Mouse (Mus musculus) midbrain, embryonic 13.5 days (tissue): ENCODE measurements around the gene Utp4. TPM values are rescaled to one million over a fixed set of nuclear protein-coding genes. Genes with fewer than 3 reads are reported as not detected.

ENCODE experiments used
- ATAC-seq: fragments of 200-750 bp; cut with Nextera tagmentation; 2 replicates; pipeline ENCODE4 v1.8.0; 2017; ENCODE audit warnings: mild to moderate bottlenecking, moderate TSS enrichment, moderate library complexity
- H3K27ac ChIP-seq: fragments of 300-500 bp; sonication (generic); 2 replicates; pipeline ENCODE4 v1.5.1; 2015; ENCODE audit warnings: inconsistent platforms, mild to moderate bottlenecking, moderate library complexity
- H3K27me3 ChIP-seq: fragments of 300-500 bp; sonication (generic); 2 replicates; pipeline ENCODE4 v1.6.1; 2015; ENCODE audit warnings: mild to moderate bottlenecking, inconsistent platforms
- H3K36me3 ChIP-seq: fragments of 300-500 bp; sonication (generic); 2 replicates; pipeline ENCODE4 v1.6.1; 2015; ENCODE audit warnings: mild to moderate bottlenecking, inconsistent platforms
- H3K4me1 ChIP-seq: fragments of 300-500 bp; sonication (generic); replicated peaks from 2 replicates; pipeline ENCODE4 v1.6.1; 2015; ENCODE audit warnings: inconsistent platforms
- H3K4me2 ChIP-seq: fragments of 300-500 bp; sonication (generic); replicated peaks from 2 replicates; pipeline ENCODE4 v1.6.1; 2015; ENCODE audit warnings: moderate library complexity, mild to moderate bottlenecking, inconsistent platforms
- H3K4me3 ChIP-seq: fragments of 300-500 bp; sonication (generic); replicated peaks from 2 replicates; pipeline ENCODE4 v1.5.1; 2015; ENCODE audit warnings: mild to moderate bottlenecking, inconsistent platforms
- H3K9ac ChIP-seq: fragments of 300-500 bp; sonication (generic); replicated peaks from 2 replicates; pipeline ENCODE4 v1.6.1; 2015; ENCODE audit warnings: mild to moderate bottlenecking, inconsistent platforms
- H3K9me3 ChIP-seq: fragments of 300-500 bp; sonication (generic); 2 replicates; pipeline ENCODE4 v1.6.1; 2016; ENCODE audit warnings: mild to moderate bottlenecking, inconsistent platforms
- WGBS: fragments of 180-500 bp; shearing (Covaris S2); methylation state at CpG from one replicate; pipeline ENCODE4 v1.1.7; 2015; 5-methylcytosine and 5-hydroxymethylcytosine counted together
- polyA plus RNA-seq: library from polyadenylated mRNA; unstranded; fragments of >200 nt; fragmentation: Nextera tagmentation; extraction: Ambion mirVana; gene quantifications from 2 replicates; pipeline ENCODE4 v1.2.1, GENCODE M21; 2015

Utp4 gene
- polyA plus RNA-seq, 1 experiment from 2014 or later = 44.9 TPM

- Histone ChIP-seq H3K4me3 (no peak overlapping the region), H3K4me2 (no peak overlapping the region), H3K27me3 (peaks cover 24% of the 10 kb centered on the region), H3K9ac (no peak overlapping the region), H3K36me3 (no peaks in the 10 kb centered on the region), H3K27ac (no peak overlapping the region), H3K4me1 (peaks cover 30% of the 10 kb centered on the region), H3K9me3 (no peaks in the 10 kb centered on the region; the same call in 1 of the 2 replicates)
- no peak for ATAC-seq
- WGBS = 75% methylated on average over 4 of the region's 4 CpGs
Observed at GRCm38 (mm10) chr8:106933506-106934143, 40.2 kb downstream of the Utp4 start.

- no peak for ATAC-seq
- Histone ChIP-seq H3K9me3 (no peaks in the 10 kb centered on the region; the same call in 1 of the 2 replicates), H3K4me2 (no peak overlapping the region), H3K9ac (no peak overlapping the region), H3K27me3 (peaks cover 24% of the 10 kb centered on the region), H3K36me3 (no peaks in the 10 kb centered on the region), H3K27ac (no peak overlapping the region), H3K4me3 (no peak overlapping the region), H3K4me1 (peaks cover 30% of the 10 kb centered on the region)
- WGBS = 76% methylated on average over 16 of the region's 16 CpGs
Observed at GRCm38 (mm10) chr8:106934226-106934977, 41.0 kb downstream of the Utp4 start.

GRCm38 (mm10) chr8:106935324-106935869, 42.0 kb downstream of the Utp4 start, which contains the start of gene Sntb2:
Sntb2 (plus strand) TSS chr8:106935750.
- H3K27ac ChIP-seq = peak within 1 kb of the TSS; percentile 91
- H3K9ac ChIP-seq = peak within 1 kb of the TSS; percentile 89
- peak within 1 kb of the TSS; percentile 76 for H3K4me2 ChIP-seq
- no peaks in the 10 kb centered on the region for H3K36me3 ChIP-seq
- peak within 1 kb of the TSS; percentile 79 for H3K4me3 ChIP-seq
- peaks cover 30% of the 10 kb centered on the region for H3K4me1 ChIP-seq
- WGBS = 1% methylated on average over 41 of the region's 41 CpGs
- ATAC-seq = peak; percentile 91
- peaks cover 24% of the 10 kb centered on the region for H3K27me3 ChIP-seq
- no peaks in the 10 kb centered on the region for H3K9me3 ChIP-seq

- H3K9me3 ChIP-seq = no peaks in the 10 kb centered on the region
- H3K4me3 ChIP-seq = peak overlapping the region; percentile 79
- H3K27me3 ChIP-seq = peaks cover 24% of the 10 kb centered on the region
- peak overlapping the region; percentile 91 for H3K27ac ChIP-seq
- peaks cover 30% of the 10 kb centered on the region for H3K4me1 ChIP-seq
- peak overlapping the region; percentile 76 for H3K4me2 ChIP-seq
- peak; percentile 83 for ATAC-seq
- H3K36me3 ChIP-seq = no peaks in the 10 kb centered on the region
- H3K9ac ChIP-seq = peak overlapping the region; percentile 89
- under 1% methylated on average over 75 of the region's 76 CpGs for WGBS
Observed at GRCm38 (mm10) chr8:106935899-106936477, 42.6 kb downstream of the Utp4 start.

- Histone ChIP-seq H3K27ac (peak overlapping the region; percentile 91), H3K27me3 (peaks cover 21% of the 10 kb centered on the region), H3K36me3 (no peaks in the 10 kb centered on the region), H3K4me2 (peak overlapping the region; percentile 76), H3K4me1 (peaks cover 30% of the 10 kb centered on the region), H3K9me3 (no peaks in the 10 kb centered on the region), H3K9ac (peak overlapping the region; percentile 89), H3K4me3 (peak overlapping the region; percentile 79)
- under 1% methylated on average over 26 of the region's 26 CpGs for WGBS
- ATAC-seq = no peak
Observed at GRCm38 (mm10) chr8:106936478-106937051, 43.1 kb downstream of the Utp4 start.

- H3K27ac ChIP-seq = 0 out of 2 replicates have a peak overlapping the region, but pooled peaks have one; percentile 91
- peak overlapping the region; percentile 79 for H3K4me3 ChIP-seq
- ATAC-seq = no peak
- H3K9ac ChIP-seq = peak overlapping the region; percentile 89
- peak overlapping the region; percentile 76 for H3K4me2 ChIP-seq
- peaks cover 29% of the 10 kb centered on the region for H3K4me1 ChIP-seq
- WGBS = 47% methylated on average over 14 of the region's 14 CpGs
- no peaks in the 10 kb centered on the region for H3K36me3 ChIP-seq
- no peaks in the 10 kb centered on the region for H3K9me3 ChIP-seq
- peaks cover 16% of the 10 kb centered on the region for H3K27me3 ChIP-seq
Observed at GRCm38 (mm10) chr8:106937081-106937800, 43.8 kb downstream of the Utp4 start.

GRCm38 (mm10) chr8:106941806-106942205, 48.4 kb downstream of the Utp4 start:
- Histone ChIP-seq H3K4me3 (no peak overlapping the region), H3K4me2 (no peak overlapping the region), H3K4me1 (peaks cover 18% of the 10 kb centered on the region), H3K9me3 (no peaks in the 10 kb centered on the region), H3K27me3 (0 out of 2 replicates have a peak, but pooled peaks cover 3% of the 10 kb centered on the region), H3K9ac (no peak overlapping the region), H3K36me3 (no peaks in the 10 kb centered on the region), H3K27ac (no peak overlapping the region)
- no peak for ATAC-seq
- 91% methylated on average over 3 of the region's 3 CpGs for whole genome bisulfite sequencing

- 0 out of 2 replicates have a peak, but pooled peaks cover 3% of the 10 kb centered on the region for H3K4me1 ChIP-seq
- WGBS = 91% methylated on average over 3 of the region's 3 CpGs
- H3K4me2 ChIP-seq = no peak overlapping the region
- no peak overlapping the region for H3K4me3 ChIP-seq
- no peaks in the 10 kb centered on the region for H3K36me3 ChIP-seq
- no peak overlapping the region for H3K9ac ChIP-seq
- ATAC-seq = no peak
- H3K9me3 ChIP-seq = no peaks in the 10 kb centered on the region
- H3K27ac ChIP-seq = no peak overlapping the region
- H3K27me3 ChIP-seq = no peaks in the 10 kb centered on the region
Observed at GRCm38 (mm10) chr8:106943874-106944418, 50.5 kb downstream of the Utp4 start.

- 0 out of 2 replicates have a peak, but pooled peaks cover 3% of the 10 kb centered on the region for H3K4me1 ChIP-seq
- no peaks in the 10 kb centered on the region for H3K9me3 ChIP-seq
- no peak for ATAC-seq
- H3K9ac ChIP-seq = no peak overlapping the region
- no peak overlapping the region for H3K4me3 ChIP-seq
- no peak overlapping the region for H3K27ac ChIP-seq
- WGBS = 77% methylated on average over 3 of the region's 3 CpGs
- no peaks in the 10 kb centered on the region for H3K36me3 ChIP-seq
- H3K27me3 ChIP-seq = no peaks in the 10 kb centered on the region
- no peak overlapping the region for H3K4me2 ChIP-seq
Observed at GRCm38 (mm10) chr8:106944756-106945155, 51.3 kb downstream of the Utp4 start.

GRCm38 (mm10) chr8:106948678-106949243, 55.3 kb downstream of the Utp4 start:
- no peak overlapping the region for H3K9ac ChIP-seq
- no peak overlapping the region for H3K4me2 ChIP-seq
- no peaks in the 10 kb centered on the region for H3K27me3 ChIP-seq
- no peak overlapping the region for H3K4me3 ChIP-seq
- H3K36me3 ChIP-seq = no peaks in the 10 kb centered on the region
- H3K4me1 ChIP-seq = 0 out of 2 replicates have a peak, but pooled peaks cover 3% of the 10 kb centered on the region
- no peak for ATAC-seq
- no peak overlapping the region for H3K27ac ChIP-seq
- 86% methylated on average over 3 of the region's 3 CpGs for WGBS
- H3K9me3 ChIP-seq = no peaks in the 10 kb centered on the region

- ATAC-seq = no peak
- no peak overlapping the region for H3K9ac ChIP-seq
- no peak overlapping the region for H3K4me2 ChIP-seq
- H3K4me1 ChIP-seq = no peaks in the 10 kb centered on the region
- no peak overlapping the region for H3K27ac ChIP-seq
- H3K27me3 ChIP-seq = no peaks in the 10 kb centered on the region
- no peak overlapping the region for H3K4me3 ChIP-seq
- H3K9me3 ChIP-seq = no peaks in the 10 kb centered on the region
- H3K36me3 ChIP-seq = no peaks in the 10 kb centered on the region
- 79% methylated on average over 4 of the region's 4 CpGs for WGBS
Observed at GRCm38 (mm10) chr8:106951707-106952106, 58.3 kb downstream of the Utp4 start.
